Mouse (Mus musculus): Measurements from ENCODE around the gene Lrmda.

Gene Lrmda

GRCm38 (mm10) chr14:23052833-23053592 is 1033.5 kb downstream of the Lrmda start:
- DNase-seq (ENCODE audit: low read depth, low spot score) = no peak

GRCm38 (mm10) chr14:23057228-23057976 is 1037.9 kb downstream of the Lrmda start:
- no peak for DNase-seq (ENCODE audit: low read depth, low spot score)

GRCm38 (mm10) chr14:23057987-23058386 is 1038.5 kb downstream of the Lrmda start:
- DNase-seq (ENCODE audit: low read depth, low spot score) = no peak

- no peak for DNase-seq (ENCODE audit: low read depth, low spot score)
Measured at GRCm38 (mm10) chr14:23078719-23079118, 1059.2 kb downstream of the Lrmda start.

DNA sequence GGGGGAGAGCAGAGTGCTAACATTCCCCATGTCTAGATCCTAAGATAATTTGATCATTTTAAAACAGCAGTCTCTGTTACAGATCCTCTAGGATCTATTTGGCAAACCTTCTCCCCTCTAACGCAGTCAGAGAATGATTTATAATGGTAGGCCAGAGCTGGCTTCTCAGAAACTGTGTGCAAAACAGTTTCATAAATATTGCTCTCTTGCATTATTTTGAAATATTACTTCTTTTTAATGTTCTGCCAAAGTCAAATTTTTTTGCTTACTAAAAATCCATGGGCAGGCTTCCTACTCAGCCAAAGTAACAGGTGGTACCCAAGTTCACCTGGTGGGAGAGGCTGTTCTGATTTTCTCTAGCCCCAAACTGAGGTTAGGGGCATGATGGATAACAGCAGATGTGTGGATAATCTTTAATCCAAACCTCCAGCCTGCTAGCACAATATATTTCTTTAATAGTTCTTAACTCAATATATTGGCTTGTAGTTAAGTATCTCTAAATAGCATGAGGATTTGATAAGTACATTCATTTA is 1064.8 kb downstream of the Lrmda start:
- DNase-seq (ENCODE audit: low read depth, low spot score) = no peak

DNA sequence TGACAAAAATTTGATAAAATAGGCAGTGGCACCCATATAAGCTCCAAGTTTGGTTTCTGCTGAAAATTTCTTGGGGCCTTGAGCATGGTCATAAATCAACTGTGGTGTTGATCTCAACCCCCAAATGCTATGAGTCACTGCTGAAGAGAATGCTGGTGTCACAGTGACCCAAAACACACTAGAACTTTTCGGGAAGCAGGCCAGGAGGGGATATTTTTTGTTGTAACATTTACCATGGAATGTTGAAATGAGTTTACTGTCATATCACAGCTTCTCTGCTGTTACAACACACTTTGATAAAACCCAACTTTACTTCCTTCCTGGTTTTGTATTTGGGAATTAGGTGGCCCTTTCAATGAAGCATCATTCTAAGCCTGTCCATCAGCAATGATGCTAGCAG is 1065.3 kb downstream of the Lrmda start:
- no peak for DNase-seq (ENCODE audit: low read depth, low spot score)

- no peak for DNase-seq (ENCODE audit: low read depth, low spot score)
Measured at GRCm38 (mm10) chr14:23093306-23093705, 1073.8 kb downstream of the Lrmda start.

DNA sequence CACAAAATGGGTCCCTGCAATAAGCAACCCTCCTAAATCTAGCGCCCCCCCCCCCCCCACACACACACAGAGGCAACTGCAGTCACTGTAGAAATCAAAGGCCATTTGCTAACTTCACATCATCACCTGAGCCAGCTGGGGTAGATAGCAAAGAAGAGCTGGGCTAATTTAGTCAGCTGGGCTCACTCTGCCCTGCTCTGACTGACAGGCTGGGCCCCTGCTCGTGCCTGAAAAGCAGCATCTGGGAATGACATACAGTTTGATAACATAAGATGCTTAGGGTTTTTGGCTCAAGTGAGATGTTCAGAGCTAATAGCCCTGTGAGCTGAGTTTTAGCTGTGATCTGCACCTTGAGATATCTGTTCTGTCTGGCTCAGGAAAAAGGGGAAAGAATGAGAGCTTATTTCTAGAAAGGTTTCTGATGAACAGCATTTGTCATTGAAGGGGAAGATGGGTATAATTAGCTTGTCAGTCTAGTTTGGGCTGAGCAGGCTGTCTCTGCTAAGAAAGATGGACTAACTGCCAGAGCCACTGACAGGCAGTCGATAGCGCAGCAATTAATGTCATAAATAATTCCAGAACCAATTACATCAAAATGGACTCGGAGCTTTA is 1075.1 kb downstream of the Lrmda start:
- DNase-seq (ENCODE audit: low read depth, low spot score) = no peak

DNA sequence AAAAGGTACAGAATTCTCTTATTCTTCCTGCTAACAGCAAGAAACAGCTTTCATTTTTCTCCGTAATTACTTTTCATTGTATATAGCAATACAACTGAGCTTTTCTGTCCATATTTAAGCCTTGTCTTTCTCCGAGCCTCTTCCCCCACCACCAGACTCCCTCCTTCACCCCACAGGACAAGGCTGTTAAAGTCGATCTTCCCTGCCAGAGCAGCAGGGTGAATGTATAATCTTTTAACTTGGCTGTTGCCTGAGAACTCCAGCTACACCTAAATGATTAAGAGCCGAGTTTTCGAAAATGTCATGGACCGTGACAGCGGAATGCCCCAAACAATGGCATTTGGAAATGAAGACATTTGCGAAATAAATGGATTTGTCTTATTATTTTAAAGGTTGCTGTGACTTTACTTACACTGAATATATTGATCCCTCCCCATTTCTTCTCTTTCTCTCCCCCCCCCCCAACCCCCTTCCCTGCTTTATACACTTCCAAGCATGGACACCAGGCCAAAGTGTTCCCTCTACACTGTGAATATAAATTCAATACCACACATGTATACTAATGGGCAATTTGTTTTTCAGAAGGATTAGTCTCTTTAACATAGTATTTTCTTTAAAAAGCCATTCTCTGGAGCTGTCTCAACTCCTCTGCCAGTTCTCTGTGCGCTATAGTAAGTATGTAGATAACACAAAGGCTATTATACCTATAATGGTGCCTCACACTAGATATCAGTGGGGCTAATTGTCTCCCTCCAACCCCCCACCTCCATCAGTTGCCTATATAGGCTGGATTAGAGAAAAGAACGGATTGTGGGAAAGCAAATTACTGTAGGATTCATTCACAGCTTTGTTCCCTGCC is 1075.9 kb downstream of the Lrmda start:
- no peak for DNase-seq (ENCODE audit: low read depth, low spot score)

DNA sequence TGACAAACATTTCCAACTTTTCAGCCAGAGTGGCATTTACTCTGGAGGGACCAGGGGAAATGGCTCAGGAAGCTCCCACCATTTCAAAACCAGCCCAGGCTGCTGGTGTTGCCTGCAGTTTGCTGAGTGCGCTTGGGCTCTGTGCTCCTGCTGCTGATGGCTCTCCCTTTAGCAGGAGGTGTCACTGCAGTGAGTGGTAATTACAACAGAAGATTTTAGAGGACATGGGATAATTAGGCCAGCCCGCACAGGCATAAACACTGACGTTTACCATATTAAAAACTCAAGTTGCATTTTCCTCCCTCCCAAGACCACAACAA is 1076.5 kb downstream of the Lrmda start:
- no peak for DNase-seq (ENCODE audit: low read depth, low spot score)

DNA sequence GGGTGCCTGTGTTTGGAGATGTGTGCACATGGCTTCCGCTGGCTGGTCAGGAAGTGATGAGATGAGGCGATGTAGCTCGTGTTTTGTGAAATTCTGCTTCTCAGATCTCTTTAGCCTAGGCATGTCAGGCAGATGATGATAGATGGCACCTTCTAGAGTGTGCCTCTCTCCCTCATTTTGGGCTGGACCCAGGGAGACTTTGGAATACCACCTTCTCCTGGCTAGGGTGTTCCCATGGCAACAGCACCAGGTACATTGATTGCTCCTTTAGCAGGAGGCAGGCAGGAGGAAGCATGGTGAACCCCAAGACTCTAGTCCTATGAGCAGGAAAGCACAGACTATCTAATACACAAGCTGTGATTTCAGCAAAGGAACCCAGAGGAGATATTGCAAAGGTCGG is 1076.9 kb downstream of the Lrmda start:
- DNase-seq (ENCODE audit: low read depth, low spot score) = no peak
